Mouse (Mus musculus) liver, embryonic 14.5 days (tissue): ENCODE measurements at regions not wholly inside any gene's neighbourhood (a gene's known extent, or its start where the extent isn't known, plus 50 kb on each side); places are given as distances from the start of the nearest gene placed in this dataset.

Experiments
- ATAC-seq: fragments of 200-750 bp; cut with Nextera tagmentation; 2 replicates; pipeline ENCODE4 v1.8.0; 2017; ENCODE audit warnings: moderate number of reproducible peaks, mild to moderate bottlenecking, moderate library complexity; ENCODE audit not compliant: insufficient read depth
- DNase-seq, 3 experiments: peaks; one replicate each; pipeline ENCODE4 v3.0.0-alpha.2; 2012 to 2013; ENCODE audit warnings: low read depth in 3 of 3, low spot score in 3 of 3
- H3K27ac ChIP-seq: fragments of 300-500 bp; sonication (generic); 2 replicates; pipeline ENCODE4 v1.5.1; 2014; ENCODE audit warnings: moderate library complexity, mild to moderate bottlenecking, control low read depth, inconsistent platforms
- H3K27me3 ChIP-seq: fragments of 300-500 bp; sonication (generic); 2 replicates; pipeline ENCODE4 v1.6.1; 2014; ENCODE audit warnings: mild to moderate bottlenecking, low read length, moderate library complexity; ENCODE audit not compliant: control insufficient read depth, insufficient read depth
- H3K36me3 ChIP-seq: fragments of 300-500 bp; sonication (generic); replicated peaks from 2 replicates; pipeline ENCODE4 v1.6.1; 2014; ENCODE audit warnings: low read depth; ENCODE audit not compliant: control insufficient read depth, insufficient read depth
- H3K4me1 ChIP-seq, 2 experiments: fragments of 200-500 bp in 1 of 2; fragments of 300-500 bp in 1 of 2; sonication (generic) in 1 of 2; replicated peaks; 2 replicates each; pipeline ENCODE4 v1.6.1; 2012 to 2014; ENCODE audit warnings: antibody characterized with exemption in 1 of 2, inconsistent platforms in 1 of 2, low read length in 1 of 2; ENCODE audit not compliant: control insufficient read depth in 2 of 2, insufficient read depth in 2 of 2
- H3K4me2 ChIP-seq: fragments of 300-500 bp; sonication (generic); 2 replicates; pipeline ENCODE4 v1.6.1; 2014; ENCODE audit warnings: low read depth, mild to moderate bottlenecking, control low read depth, moderate library complexity
- H3K4me3 ChIP-seq, 2 experiments: fragments of 200-500 bp in 1 of 2; fragments of 300-500 bp in 1 of 2; sonication (generic) in 1 of 2; 2 replicates each; pipeline ENCODE4 v1.5.1; 2012 to 2014; ENCODE audit warnings: low read depth in 2 of 2, low read length in 2 of 2, mild to moderate bottlenecking in 2 of 2, control low read depth in 1 of 2, inconsistent platforms in 1 of 2, moderate library complexity in 1 of 2; ENCODE audit not compliant: insufficient read depth in 1 of 2
- H3K9ac ChIP-seq: fragments of 300-500 bp; sonication (generic); replicated peaks from 2 replicates; pipeline ENCODE4 v1.6.1; 2014; ENCODE audit warnings: mild to moderate bottlenecking, control low read depth, moderate library complexity
- H3K9me3 ChIP-seq: fragments of 300-500 bp; sonication (generic); 2 replicates; pipeline ENCODE4 v1.6.1; 2016; ENCODE audit warnings: low read length, mixed read lengths; ENCODE audit not compliant: control insufficient read depth
- CTCF ChIP-seq: IDR thresholded peaks from 2 replicates; pipeline ENCODE4 v1.5.1; 2016; ENCODE audit warnings: antibody characterized with exemption, low read depth, control low read depth
- EP300 ChIP-seq: IDR thresholded peaks from 2 replicates; pipeline ENCODE4 v1.6.1; 2016; ENCODE audit warnings: antibody characterized with exemption, low read depth
- WGBS: fragments of 180-500 bp; shearing (Covaris S2); extraction: QIAGEN DNeasy Blood & Tissue Kit; methylation state at CpG from one replicate; pipeline ENCODE4 v1.1.7; 2014; ENCODE audit not compliant: insufficient replicate concordance; 5-methylcytosine and 5-hydroxymethylcytosine counted together

GRCm38 (mm10) chr10:98543998-98544349 is 370.2 kb upstream of the Atp2b1 start:
- Histone ChIP-seq H3K27ac (no peak overlapping the region), H3K9ac (no peak overlapping the region), H3K4me2 (no peak overlapping the region), H3K4me1 (no peaks in the 10 kb centered on the region), H3K27me3 (no peaks in the 10 kb centered on the region), H3K9me3 (no peaks in the 10 kb centered on the region), H3K36me3 (no peaks in the 10 kb centered on the region), H3K4me3 (no peak overlapping the region)
- no peak for TF ChIP-seq EP300
- no peak for TF ChIP-seq CTCF
- DNase-seq (no peak), ATAC-seq (no peak)
- 65% methylated on average over 5 of the region's 5 CpGs for WGBS

GRCm38 (mm10) chr10:98554575-98554974 is 359.6 kb upstream of the Atp2b1 start:
- no peak overlapping the region for H3K4me2 ChIP-seq
- no peak overlapping the region for H3K9ac ChIP-seq
- H3K36me3 ChIP-seq = no peaks in the 10 kb centered on the region
- H3K27me3 ChIP-seq = no peaks in the 10 kb centered on the region
- H3K4me1 ChIP-seq = no peaks in the 10 kb centered on the region
- no peak overlapping the region for H3K27ac ChIP-seq
- H3K9me3 ChIP-seq = no peaks in the 10 kb centered on the region
- no peak for TF ChIP-seq CTCF
- TF ChIP-seq EP300 = no peak
- H3K4me3 ChIP-seq = no peak overlapping the region
- ATAC-seq (no peak), DNase-seq (no peak)
- WGBS = 49% methylated on average over 3 of the region's 3 CpGs

GRCm38 (mm10) chr10:98557470-98558060 is 356.6 kb upstream of the Atp2b1 start:
- 66% methylated on average over 9 of the region's 9 CpGs for whole genome bisulfite sequencing
- no peak overlapping the region for H3K4me2 ChIP-seq
- H3K9me3 ChIP-seq = no peaks in the 10 kb centered on the region
- H3K9ac ChIP-seq = no peak overlapping the region
- no peak for TF ChIP-seq EP300
- TF ChIP-seq CTCF = no peak
- DNase-seq (no peak), ATAC-seq (no peak)
- H3K27ac ChIP-seq = no peak overlapping the region
- no peak overlapping the region for H3K4me3 ChIP-seq
- H3K27me3 ChIP-seq = no peaks in the 10 kb centered on the region
- no peaks in the 10 kb centered on the region for H3K36me3 ChIP-seq
- no peaks in the 10 kb centered on the region for H3K4me1 ChIP-seq

GRCm38 (mm10) chr10:98558560-98558959 is 355.6 kb upstream of the Atp2b1 start:
- Histone ChIP-seq H3K27ac (no peak overlapping the region), H3K27me3 (no peaks in the 10 kb centered on the region), H3K36me3 (no peaks in the 10 kb centered on the region), H3K9ac (no peak overlapping the region), H3K4me2 (no peak overlapping the region), H3K4me1 (no peaks in the 10 kb centered on the region), H3K9me3 (no peaks in the 10 kb centered on the region), H3K4me3 (no peak overlapping the region)
- 55% methylated on average over 2 of the region's 2 CpGs for WGBS
- DNase-seq (no peak), ATAC-seq (no peak)
- no peak for TF ChIP-seq CTCF
- TF ChIP-seq EP300 = no peak

- no peak for DNase-seq
- TF ChIP-seq CTCF = no peak
- TF ChIP-seq EP300 = no peak
Measured at GRCm38 (mm10) chr10:98562297-98562912, 351.8 kb upstream of the Atp2b1 start.

More at GRCm38 (mm10) chr10:98562297-98562912, 351.8 kb upstream of the Atp2b1 start:
- no peaks in the 10 kb centered on the region for H3K4me1 ChIP-seq
- H3K36me3 ChIP-seq = no peaks in the 10 kb centered on the region
- 51% methylated on average over 2 of the region's 2 CpGs for whole genome bisulfite sequencing
- no peak overlapping the region for H3K9ac ChIP-seq
- no peaks in the 10 kb centered on the region for H3K9me3 ChIP-seq
- H3K4me2 ChIP-seq = no peak overlapping the region
- H3K27me3 ChIP-seq = no peaks in the 10 kb centered on the region
- H3K27ac ChIP-seq = no peak overlapping the region
- ATAC-seq = no peak
- no peak overlapping the region for H3K4me3 ChIP-seq
